Mouse (Mus musculus): ENCODE measurements around the gene Igsf21. TPM values are rescaled to one million over a fixed set of nuclear protein-coding genes. Genes with fewer than 3 reads are reported as not detected.

The Igsf21 gene
- polyA plus RNA-seq, 1 experiment = not detected

GRCm38 (mm10) chr4:140252369-140252768, 5.8 kb upstream of the Igsf21 start:
- H3K4me3 ChIP-seq = no peak overlapping the region
- no peak overlapping the region for H3ac ChIP-seq (ENCODE audit: control insufficient read depth, insufficient read length)
- no peaks in the 10 kb centered on the region for H3K36me3 ChIP-seq (ENCODE audit: control insufficient read depth, insufficient read depth)
- H3K79me2 ChIP-seq (ENCODE audit: control insufficient read depth, insufficient read depth) = no peaks in the 10 kb centered on the region
- no peak for TF ChIP-seq REST (IDR thresholded peaks at IDR 0.05; ENCODE audit: insufficient read depth, insufficient read length)
- no peak for TF ChIP-seq POLR2A (IDR thresholded peaks at IDR 0.05; ENCODE audit: insufficient read length, low read depth)
- no peak for TF ChIP-seq SRF (IDR thresholded peaks at IDR 0.05; ENCODE audit: control insufficient read depth, insufficient read length, low read depth)
- no peak for TF ChIP-seq MAX (IDR thresholded peaks at IDR 0.05; ENCODE audit: low read depth)
- TF ChIP-seq POLR2AphosphoS2 (IDR thresholded peaks at IDR 0.05; ENCODE audit: insufficient read length, low read depth) = no peak
- no peak for TF ChIP-seq USF1 (IDR thresholded peaks at IDR 0.05; ENCODE audit: low read depth)
- no peak for TF ChIP-seq MYOD1 (IDR thresholded peaks at IDR 0.05; ENCODE audit: control insufficient read depth in 1 of 3, insufficient read length in 2 of 3, low read depth in 2 of 3)
- no peak for TF ChIP-seq TCF3 (IDR thresholded peaks at IDR 0.05; ENCODE audit: insufficient read length, low read depth)
- no peak for TF ChIP-seq E2F4 (IDR thresholded peaks at IDR 0.05; ENCODE audit: insufficient read depth)
- no peak for TF ChIP-seq CEBPB (IDR thresholded peaks at IDR 0.05; ENCODE audit: insufficient read depth, poor library complexity, severe bottlenecking)
- TF ChIP-seq MYOG (IDR thresholded peaks at IDR 0.05; ENCODE audit: control insufficient read depth in 1 of 3, insufficient read depth in 1 of 3, insufficient read length in 2 of 3, low read depth in 2 of 3) = no peak
- TF ChIP-seq TCF12 (IDR thresholded peaks at IDR 0.05; ENCODE audit: insufficient read depth, poor library complexity, severe bottlenecking) = no peak
- H3K4me2 ChIP-seq (ENCODE audit: low read depth) = no peak overlapping the region
- H3K27me3 ChIP-seq (ENCODE audit: control insufficient read depth, insufficient read depth, insufficient read length) = peaks cover 6% of the 10 kb centered on the region

GRCm38 (mm10) chr4:140249011-140249744, 2.6 kb upstream of the Igsf21 start:
- TF ChIP-seq E2F4 (IDR thresholded peaks at IDR 0.05; ENCODE audit: insufficient read depth) (no peak), TCF12 (IDR thresholded peaks at IDR 0.05; ENCODE audit: insufficient read depth, poor library complexity, severe bottlenecking) (no peak), REST (IDR thresholded peaks at IDR 0.05; ENCODE audit: insufficient read depth, insufficient read length) (peak; percentile 73), POLR2A (IDR thresholded peaks at IDR 0.05; ENCODE audit: insufficient read length, low read depth) (no peak)
- Histone ChIP-seq H3ac (ENCODE audit: control insufficient read depth, insufficient read length) (no peak overlapping the region), H3K27me3 (ENCODE audit: control insufficient read depth, insufficient read depth, insufficient read length) (peaks cover 38% of the 10 kb centered on the region), H3K4me3 (no peak overlapping the region), H3K36me3 (ENCODE audit: control insufficient read depth, insufficient read depth) (no peaks in the 10 kb centered on the region), H3K4me2 (ENCODE audit: low read depth) (no peak overlapping the region), H3K79me2 (ENCODE audit: control insufficient read depth, insufficient read depth) (no peaks in the 10 kb centered on the region)

DNA sequence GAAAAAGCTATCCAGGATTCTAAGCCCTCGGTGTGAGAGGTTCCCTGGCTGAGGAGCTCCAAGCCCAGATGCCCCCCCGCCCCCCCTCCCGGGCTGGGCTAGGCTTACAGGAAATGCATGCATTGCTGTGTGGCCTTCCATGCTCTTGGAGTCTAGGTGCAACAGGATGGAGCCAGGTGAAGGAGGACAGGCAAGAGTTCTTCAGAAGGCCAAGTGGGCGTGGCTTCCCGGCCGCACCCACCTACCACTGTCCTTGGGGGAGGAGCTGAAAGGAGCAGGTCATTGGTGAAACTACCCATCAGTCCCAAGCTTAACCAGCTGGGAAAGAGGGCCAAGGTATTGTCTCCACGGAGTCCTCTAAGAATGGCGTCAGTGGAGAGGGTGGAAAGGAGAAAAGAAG, 1.8 kb upstream of the Igsf21 start:
- TF ChIP-seq REST (IDR thresholded peaks at IDR 0.05; ENCODE audit: insufficient read depth, insufficient read length) (no peak), POLR2A (IDR thresholded peaks at IDR 0.05; ENCODE audit: insufficient read length, low read depth) (no peak), POLR2AphosphoS2 (IDR thresholded peaks at IDR 0.05; ENCODE audit: insufficient read length, low read depth) (no peak), USF1 (IDR thresholded peaks at IDR 0.05; ENCODE audit: low read depth) (no peak), CEBPB (IDR thresholded peaks at IDR 0.05; ENCODE audit: insufficient read depth, poor library complexity, severe bottlenecking) (no peak), E2F4 (IDR thresholded peaks at IDR 0.05; ENCODE audit: insufficient read depth) (no peak), MYOG (IDR thresholded peaks at IDR 0.05; ENCODE audit: control insufficient read depth in 1 of 3, insufficient read depth in 1 of 3, insufficient read length in 2 of 3, low read depth in 2 of 3) (no peak), MYOD1 (IDR thresholded peaks at IDR 0.05; ENCODE audit: control insufficient read depth in 1 of 3, insufficient read length in 2 of 3, low read depth in 2 of 3) (no peak), TCF3 (IDR thresholded peaks at IDR 0.05; ENCODE audit: insufficient read length, low read depth) (no peak), SRF (IDR thresholded peaks at IDR 0.05; ENCODE audit: control insufficient read depth, insufficient read length, low read depth) (no peak), TCF12 (IDR thresholded peaks at IDR 0.05; ENCODE audit: insufficient read depth, poor library complexity, severe bottlenecking) (no peak), MAX (IDR thresholded peaks at IDR 0.05; ENCODE audit: low read depth) (no peak)
- Histone ChIP-seq H3ac (ENCODE audit: control insufficient read depth, insufficient read length) (no peak overlapping the region), H3K4me2 (ENCODE audit: low read depth) (no peak overlapping the region), H3K79me2 (ENCODE audit: control insufficient read depth, insufficient read depth) (no peaks in the 10 kb centered on the region), H3K27me3 (ENCODE audit: control insufficient read depth, insufficient read depth, insufficient read length) (peaks cover 46% of the 10 kb centered on the region), H3K4me3 (no peak overlapping the region), H3K36me3 (ENCODE audit: control insufficient read depth, insufficient read depth) (no peaks in the 10 kb centered on the region)

DNA sequence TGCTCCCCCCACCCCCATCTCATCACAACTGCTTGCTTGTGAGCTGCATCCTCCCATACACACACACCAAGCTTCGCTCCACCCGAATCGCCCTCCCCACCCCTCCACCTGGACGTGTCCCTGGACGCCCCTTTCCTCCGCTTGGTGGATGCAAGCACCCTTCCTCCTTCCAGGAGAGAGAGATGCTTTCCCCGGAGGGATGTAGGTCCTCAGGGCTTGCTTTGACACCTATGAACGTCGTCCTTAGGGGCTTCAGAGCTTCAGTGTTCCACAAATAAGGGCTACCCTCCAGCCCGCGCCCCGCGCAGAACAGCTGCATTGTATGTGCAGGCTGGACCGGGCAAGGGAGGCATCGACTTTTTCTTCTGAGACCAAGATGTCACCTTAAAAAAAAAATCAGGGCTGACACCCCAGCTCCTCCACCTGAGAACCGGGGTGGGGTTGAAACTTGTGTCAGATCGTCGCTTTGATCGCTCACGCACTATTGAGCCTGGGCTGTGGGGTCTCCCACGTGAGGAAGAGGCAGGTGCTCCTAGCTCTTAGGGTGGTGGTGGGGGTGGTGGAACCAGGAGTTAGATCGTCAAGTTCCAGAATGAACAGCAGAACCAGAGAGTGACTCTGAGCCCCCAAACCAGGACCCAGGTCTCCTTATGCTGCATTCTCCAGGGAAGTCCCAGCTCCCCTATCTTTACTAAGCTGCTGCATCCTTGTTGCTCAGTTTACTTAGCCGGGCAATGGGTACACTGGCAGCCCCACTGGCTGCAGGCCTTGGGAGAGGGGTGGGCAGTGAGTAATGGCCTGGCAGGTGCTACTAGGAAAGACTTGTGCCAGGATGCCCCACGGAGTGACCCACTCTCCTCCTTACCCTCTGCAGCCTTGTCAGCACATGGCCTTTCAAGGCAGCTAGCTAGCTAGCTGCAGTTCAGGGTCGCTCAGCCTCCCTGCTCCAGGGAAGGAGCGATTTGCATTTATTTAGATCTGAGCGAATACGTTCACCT, 721 bp upstream of the Igsf21 start:
- H3K79me2 ChIP-seq (ENCODE audit: control insufficient read depth, insufficient read depth) = no peaks in the 10 kb centered on the region
- H3ac ChIP-seq (ENCODE audit: control insufficient read depth, insufficient read length) = no peak overlapping the region
- TF ChIP-seq E2F4 (IDR thresholded peaks at IDR 0.05; ENCODE audit: insufficient read depth) = no peak
- TF ChIP-seq POLR2A (IDR thresholded peaks at IDR 0.05; ENCODE audit: insufficient read length, low read depth) = no peak
- TF ChIP-seq CEBPB (IDR thresholded peaks at IDR 0.05; ENCODE audit: insufficient read depth, poor library complexity, severe bottlenecking) = no peak
- TF ChIP-seq MYOG (IDR thresholded peaks at IDR 0.05; ENCODE audit: control insufficient read depth in 1 of 3, insufficient read depth in 1 of 3, insufficient read length in 2 of 3, low read depth in 2 of 3) = no peak
- no peak for TF ChIP-seq USF1 (IDR thresholded peaks at IDR 0.05; ENCODE audit: low read depth)
- no peak for TF ChIP-seq MYOD1 (IDR thresholded peaks at IDR 0.05; ENCODE audit: control insufficient read depth in 1 of 3, insufficient read length in 2 of 3, low read depth in 2 of 3)
- no peak for TF ChIP-seq MAX (IDR thresholded peaks at IDR 0.05; ENCODE audit: low read depth)
- TF ChIP-seq SRF (IDR thresholded peaks at IDR 0.05; ENCODE audit: control insufficient read depth, insufficient read length, low read depth) = no peak
- TF ChIP-seq TCF3 (IDR thresholded peaks at IDR 0.05; ENCODE audit: insufficient read length, low read depth) = no peak
- no peak for TF ChIP-seq POLR2AphosphoS2 (IDR thresholded peaks at IDR 0.05; ENCODE audit: insufficient read length, low read depth)
- no peak for TF ChIP-seq TCF12 (IDR thresholded peaks at IDR 0.05; ENCODE audit: insufficient read depth, poor library complexity, severe bottlenecking)
- no peak for TF ChIP-seq REST (IDR thresholded peaks at IDR 0.05; ENCODE audit: insufficient read depth, insufficient read length)
- H3K27me3 ChIP-seq (ENCODE audit: control insufficient read depth, insufficient read depth, insufficient read length) = peaks cover 53% of the 10 kb centered on the region
- no peak overlapping the region for H3K4me2 ChIP-seq (ENCODE audit: low read depth)
- H3K4me3 ChIP-seq = no peak overlapping the region
- H3K36me3 ChIP-seq (ENCODE audit: control insufficient read depth, insufficient read depth) = no peaks in the 10 kb centered on the region

Data from myocyte (in vitro differentiated cells).